Mouse (Mus musculus): ENCODE measurements at regions not wholly inside any gene's neighbourhood (a gene's known extent, or its start where the extent isn't known, plus 50 kb on each side); places are given as distances from the start of the nearest gene placed in this dataset.

DNA sequence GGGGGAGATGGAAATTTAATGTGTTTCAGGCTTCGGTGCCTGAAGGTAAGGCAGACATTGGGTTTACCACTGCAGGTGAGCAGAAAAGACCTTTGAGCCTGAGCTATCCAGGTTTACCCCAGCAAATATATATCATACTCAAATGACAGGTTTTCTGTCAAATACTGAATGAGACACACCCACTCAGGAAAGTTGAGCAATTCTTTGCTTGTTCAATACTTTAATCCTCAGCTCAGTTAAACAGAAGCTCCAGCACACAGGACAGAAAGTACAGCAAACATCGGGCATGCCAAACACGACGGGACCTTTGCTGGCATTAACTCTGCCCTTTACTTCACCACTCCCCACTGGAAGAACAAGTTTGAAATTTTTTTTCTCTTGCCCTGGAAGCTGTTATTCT lies 307.9 kb downstream of the Btg1 start:
- Histone ChIP-seq H3K4me2 (ENCODE audit: low read depth, low read length) (no peak overlapping the region), H3K4me1 (ENCODE audit: control insufficient read depth, insufficient read depth, low read length) (no peaks in the 10 kb centered on the region), H3K27ac (replicated peaks; ENCODE audit: low read depth, low read length) (no peak overlapping the region), H3K9ac (replicated peaks; ENCODE audit: low read length) (no peak overlapping the region), H3K9me3 (replicated peaks; ENCODE audit: control insufficient read depth, low read length) (no peaks in the 10 kb centered on the region), H3K36me3 (replicated peaks; ENCODE audit: control insufficient read depth, insufficient read depth, low read depth, low read length) (no peaks in the 10 kb centered on the region), H3K4me3 (ENCODE audit: low read depth, low read length) (no peak overlapping the region), H3K27me3 (ENCODE audit: control insufficient read depth, insufficient read depth, low read length) (no peaks in the 10 kb centered on the region)
- DNase-seq (ENCODE audit: low spot score) (peak; percentile 2), ATAC-seq (replicated peaks; ENCODE audit: insufficient number of reproducible peaks, low FRiP score, low TSS enrichment, low read depth) (no peak)
- 82% methylated on average over 4 of the region's 4 CpGs for WGBS

DNA sequence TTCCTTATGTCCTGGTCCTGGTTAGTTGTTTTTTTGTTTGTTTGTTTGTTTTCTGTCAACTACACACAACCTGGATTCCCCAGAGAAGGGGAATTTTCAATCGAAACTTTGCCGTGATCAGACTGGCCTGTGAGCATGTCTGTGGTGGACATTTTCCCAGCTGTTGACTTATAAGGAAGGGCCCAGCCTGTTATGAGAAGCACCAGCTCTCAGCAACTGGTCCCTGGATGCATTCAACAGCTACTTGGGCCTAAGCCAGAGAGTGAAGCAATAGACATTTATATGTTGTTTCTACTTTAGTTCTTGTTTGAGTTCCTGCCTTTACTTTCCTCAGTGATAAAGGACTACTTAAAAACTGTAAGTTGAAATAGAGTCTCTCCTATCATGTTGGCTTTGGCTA lies 309.0 kb downstream of the Btg1 start:
- Histone ChIP-seq H3K4me2 (ENCODE audit: low read depth, low read length) (no peak overlapping the region), H3K27ac (replicated peaks; ENCODE audit: low read depth, low read length) (no peak overlapping the region), H3K4me1 (ENCODE audit: control insufficient read depth, insufficient read depth, low read length) (no peaks in the 10 kb centered on the region), H3K4me3 (ENCODE audit: low read depth, low read length) (no peak overlapping the region), H3K9me3 (replicated peaks; ENCODE audit: control insufficient read depth, low read length) (no peaks in the 10 kb centered on the region), H3K27me3 (ENCODE audit: control insufficient read depth, insufficient read depth, low read length) (no peaks in the 10 kb centered on the region), H3K36me3 (replicated peaks; ENCODE audit: control insufficient read depth, insufficient read depth, low read depth, low read length) (no peaks in the 10 kb centered on the region), H3K9ac (replicated peaks; ENCODE audit: low read length) (no peak overlapping the region)
- ATAC-seq (replicated peaks; ENCODE audit: insufficient number of reproducible peaks, low FRiP score, low TSS enrichment, low read depth) = no peak
- WGBS = 95% methylated on average over 2 of the region's 2 CpGs
- no peak for DNase-seq (ENCODE audit: low spot score)

DNA sequence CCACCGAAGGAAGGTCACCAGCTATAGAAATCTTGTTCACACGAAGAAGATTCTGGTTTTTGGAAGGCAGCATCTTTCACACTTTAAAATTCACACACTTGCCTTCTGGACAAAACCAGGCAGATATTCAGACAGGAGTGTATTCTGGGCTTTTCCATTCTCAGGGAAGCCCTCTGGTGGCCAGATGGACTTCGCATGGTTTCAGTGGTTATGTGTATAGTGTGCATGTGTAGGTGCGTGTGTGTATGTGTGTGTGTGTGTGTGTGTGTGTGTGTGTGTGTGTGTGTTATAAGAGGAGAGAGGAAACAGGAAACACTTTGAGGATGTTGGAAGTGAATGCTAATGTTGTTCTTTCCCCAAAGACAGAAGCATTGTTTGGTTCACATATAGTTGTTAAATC lies 317.9 kb downstream of the Btg1 start:
- H3K4me2 ChIP-seq (ENCODE audit: low read depth, low read length) = no peak overlapping the region
- ATAC-seq (replicated peaks; ENCODE audit: insufficient number of reproducible peaks, low FRiP score, low TSS enrichment, low read depth) (no peak), DNase-seq (ENCODE audit: low spot score) (peak; percentile 64)
- H3K9ac ChIP-seq (replicated peaks; ENCODE audit: low read length) = no peak overlapping the region
- no peaks in the 10 kb centered on the region for H3K9me3 ChIP-seq (replicated peaks; ENCODE audit: control insufficient read depth, low read length)
- H3K4me1 ChIP-seq (ENCODE audit: control insufficient read depth, insufficient read depth, low read length) = no peaks in the 10 kb centered on the region
- H3K27me3 ChIP-seq (ENCODE audit: control insufficient read depth, insufficient read depth, low read length) = no peaks in the 10 kb centered on the region
- no peaks in the 10 kb centered on the region for H3K36me3 ChIP-seq (replicated peaks; ENCODE audit: control insufficient read depth, insufficient read depth, low read depth, low read length)
- H3K4me3 ChIP-seq (ENCODE audit: low read depth, low read length) = no peak overlapping the region
- 79% methylated on average over 4 of the region's 4 CpGs for WGBS
- no peak overlapping the region for H3K27ac ChIP-seq (replicated peaks; ENCODE audit: low read depth, low read length)

DNA sequence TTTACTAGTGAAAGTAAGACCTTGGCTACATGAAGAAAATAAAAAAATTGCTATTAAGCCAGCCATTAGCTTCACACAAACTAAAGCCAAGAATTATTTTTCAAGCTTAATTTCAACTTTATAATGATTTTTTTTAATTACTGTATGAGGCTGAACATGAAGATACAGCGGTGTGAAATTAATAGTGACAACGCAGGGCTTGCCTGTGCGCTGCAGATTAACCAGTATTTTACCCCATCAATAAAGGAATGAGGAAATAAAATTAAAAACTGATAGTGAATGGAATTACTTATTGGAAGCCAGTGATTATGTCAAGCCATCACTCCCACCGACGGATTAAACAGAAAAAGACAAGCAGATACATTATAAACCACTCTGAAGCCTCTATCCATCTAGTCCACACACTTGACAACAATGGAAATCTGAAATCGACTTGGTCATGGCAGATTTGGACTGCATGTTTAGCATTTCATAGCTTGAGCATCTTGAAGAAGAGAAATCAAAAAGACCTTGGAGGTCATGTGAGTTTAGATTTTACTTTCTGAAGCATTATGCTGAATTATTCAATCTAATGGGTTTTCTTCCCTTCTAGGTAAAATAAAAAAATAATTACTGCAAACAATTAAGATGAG lies 324.2 kb downstream of the Btg1 start:
- Histone ChIP-seq H3K36me3 (replicated peaks; ENCODE audit: control insufficient read depth, insufficient read depth, low read depth, low read length) (no peaks in the 10 kb centered on the region), H3K4me1 (ENCODE audit: control insufficient read depth, insufficient read depth, low read length) (no peaks in the 10 kb centered on the region), H3K4me3 (ENCODE audit: low read depth, low read length) (no peak overlapping the region), H3K27ac (replicated peaks; ENCODE audit: low read depth, low read length) (no peak overlapping the region), H3K27me3 (ENCODE audit: control insufficient read depth, insufficient read depth, low read length) (no peaks in the 10 kb centered on the region), H3K9me3 (replicated peaks; ENCODE audit: control insufficient read depth, low read length) (no peaks in the 10 kb centered on the region), H3K9ac (replicated peaks; ENCODE audit: low read length) (no peak overlapping the region), H3K4me2 (ENCODE audit: low read depth, low read length) (no peak overlapping the region)
- ATAC-seq (replicated peaks; ENCODE audit: insufficient number of reproducible peaks, low FRiP score, low TSS enrichment, low read depth) = no peak
- DNase-seq (ENCODE audit: low spot score) = no peak
- 87% methylated on average over 6 of the region's 6 CpGs for WGBS

DNA sequence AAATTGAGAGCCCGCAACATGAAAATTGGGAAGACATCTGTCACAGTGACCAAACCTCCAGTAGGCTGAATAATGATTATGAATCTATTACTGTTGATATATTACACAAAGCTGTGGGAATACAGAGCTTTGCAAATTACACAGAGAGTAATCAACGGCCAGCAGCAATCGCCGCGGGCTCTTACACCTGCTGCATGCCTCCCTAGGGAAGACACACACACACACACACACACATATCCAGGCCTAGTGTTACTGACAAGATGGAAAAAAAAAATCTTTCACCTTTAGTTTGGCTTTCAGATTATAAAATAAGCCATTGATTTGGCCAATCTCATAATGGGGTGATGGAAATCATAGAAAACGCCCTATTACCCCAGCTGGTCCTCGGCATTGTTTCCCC lies 327.4 kb downstream of the Btg1 start:
- DNase-seq (ENCODE audit: low spot score) (no peak), ATAC-seq (replicated peaks; ENCODE audit: insufficient number of reproducible peaks, low FRiP score, low TSS enrichment, low read depth) (no peak)
- Histone ChIP-seq H3K4me1 (ENCODE audit: control insufficient read depth, insufficient read depth, low read length) (no peaks in the 10 kb centered on the region), H3K27ac (replicated peaks; ENCODE audit: low read depth, low read length) (no peak overlapping the region), H3K9ac (replicated peaks; ENCODE audit: low read length) (no peak overlapping the region), H3K4me3 (ENCODE audit: low read depth, low read length) (no peak overlapping the region), H3K27me3 (ENCODE audit: control insufficient read depth, insufficient read depth, low read length) (no peaks in the 10 kb centered on the region), H3K36me3 (replicated peaks; ENCODE audit: control insufficient read depth, insufficient read depth, low read depth, low read length) (no peaks in the 10 kb centered on the region), H3K4me2 (ENCODE audit: low read depth, low read length) (no peak overlapping the region), H3K9me3 (replicated peaks; ENCODE audit: control insufficient read depth, low read length) (no peaks in the 10 kb centered on the region)
- 93% methylated on average over 7 of the region's 7 CpGs for WGBS

DNA sequence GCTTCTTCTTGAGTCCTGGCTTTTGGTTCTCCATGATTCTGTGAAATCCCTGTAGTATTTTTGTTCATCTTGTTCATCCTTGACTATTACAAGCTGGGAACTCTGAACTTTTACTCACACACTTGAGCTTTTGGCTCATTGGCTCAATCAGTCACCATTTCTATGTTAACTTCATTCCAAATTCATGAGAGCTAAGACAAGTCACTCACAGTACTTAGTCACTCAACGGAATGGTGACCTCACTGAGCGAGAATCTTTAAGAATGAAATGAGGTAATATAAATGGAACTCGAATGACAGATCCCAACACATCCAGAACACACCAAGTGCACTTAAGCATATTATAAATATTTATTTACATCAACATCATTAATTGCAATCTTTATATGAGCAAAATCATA lies 331.2 kb downstream of the Btg1 start:
- no peaks in the 10 kb centered on the region for H3K27me3 ChIP-seq (ENCODE audit: control insufficient read depth, insufficient read depth, low read length)
- no peak for ATAC-seq (replicated peaks; ENCODE audit: insufficient number of reproducible peaks, low FRiP score, low TSS enrichment, low read depth)
- H3K36me3 ChIP-seq (replicated peaks; ENCODE audit: control insufficient read depth, insufficient read depth, low read depth, low read length) = no peaks in the 10 kb centered on the region
- H3K27ac ChIP-seq (replicated peaks; ENCODE audit: low read depth, low read length) = no peak overlapping the region
- 91% methylated on average over 3 of the region's 3 CpGs for WGBS
- no peak overlapping the region for H3K4me3 ChIP-seq (ENCODE audit: low read depth, low read length)
- H3K4me2 ChIP-seq (ENCODE audit: low read depth, low read length) = no peak overlapping the region
- no peak for DNase-seq (ENCODE audit: low spot score)
- H3K9ac ChIP-seq (replicated peaks; ENCODE audit: low read length) = no peak overlapping the region
- H3K9me3 ChIP-seq (replicated peaks; ENCODE audit: control insufficient read depth, low read length) = no peaks in the 10 kb centered on the region
- no peaks in the 10 kb centered on the region for H3K4me1 ChIP-seq (ENCODE audit: control insufficient read depth, insufficient read depth, low read length)

DNA sequence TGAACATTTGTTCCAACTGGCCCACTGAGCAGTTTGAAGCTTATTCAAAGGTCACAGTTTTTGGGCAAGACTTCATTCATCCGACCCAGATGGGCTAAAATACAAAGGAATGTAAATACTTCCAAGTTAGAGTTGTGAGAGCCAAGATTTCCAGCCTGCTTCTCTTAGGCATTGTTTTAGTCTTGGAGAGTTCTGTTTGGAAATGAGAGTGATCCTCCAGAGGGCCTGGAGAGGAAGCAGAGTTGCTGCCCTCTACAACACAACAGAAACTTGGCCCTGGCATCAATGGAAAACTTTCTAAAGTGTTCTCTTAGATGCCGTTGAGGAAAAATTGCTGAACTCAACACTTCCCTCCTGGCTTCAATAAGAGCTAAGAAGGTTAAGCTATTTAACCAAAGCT lies 332.1 kb downstream of the Btg1 start:
- no peak overlapping the region for H3K4me2 ChIP-seq (ENCODE audit: low read depth, low read length)
- no peaks in the 10 kb centered on the region for H3K4me1 ChIP-seq (ENCODE audit: control insufficient read depth, insufficient read depth, low read length)
- ATAC-seq (replicated peaks; ENCODE audit: insufficient number of reproducible peaks, low FRiP score, low TSS enrichment, low read depth) (no peak), DNase-seq (ENCODE audit: low spot score) (no peak)
- 63% methylated on average over 2 of the region's 2 CpGs for WGBS
- H3K27me3 ChIP-seq (ENCODE audit: control insufficient read depth, insufficient read depth, low read length) = no peaks in the 10 kb centered on the region
- no peaks in the 10 kb centered on the region for H3K9me3 ChIP-seq (replicated peaks; ENCODE audit: control insufficient read depth, low read length)
- no peak overlapping the region for H3K4me3 ChIP-seq (ENCODE audit: low read depth, low read length)
- H3K9ac ChIP-seq (replicated peaks; ENCODE audit: low read length) = no peak overlapping the region
- no peaks in the 10 kb centered on the region for H3K36me3 ChIP-seq (replicated peaks; ENCODE audit: control insufficient read depth, insufficient read depth, low read depth, low read length)
- H3K27ac ChIP-seq (replicated peaks; ENCODE audit: low read depth, low read length) = no peak overlapping the region

DNA sequence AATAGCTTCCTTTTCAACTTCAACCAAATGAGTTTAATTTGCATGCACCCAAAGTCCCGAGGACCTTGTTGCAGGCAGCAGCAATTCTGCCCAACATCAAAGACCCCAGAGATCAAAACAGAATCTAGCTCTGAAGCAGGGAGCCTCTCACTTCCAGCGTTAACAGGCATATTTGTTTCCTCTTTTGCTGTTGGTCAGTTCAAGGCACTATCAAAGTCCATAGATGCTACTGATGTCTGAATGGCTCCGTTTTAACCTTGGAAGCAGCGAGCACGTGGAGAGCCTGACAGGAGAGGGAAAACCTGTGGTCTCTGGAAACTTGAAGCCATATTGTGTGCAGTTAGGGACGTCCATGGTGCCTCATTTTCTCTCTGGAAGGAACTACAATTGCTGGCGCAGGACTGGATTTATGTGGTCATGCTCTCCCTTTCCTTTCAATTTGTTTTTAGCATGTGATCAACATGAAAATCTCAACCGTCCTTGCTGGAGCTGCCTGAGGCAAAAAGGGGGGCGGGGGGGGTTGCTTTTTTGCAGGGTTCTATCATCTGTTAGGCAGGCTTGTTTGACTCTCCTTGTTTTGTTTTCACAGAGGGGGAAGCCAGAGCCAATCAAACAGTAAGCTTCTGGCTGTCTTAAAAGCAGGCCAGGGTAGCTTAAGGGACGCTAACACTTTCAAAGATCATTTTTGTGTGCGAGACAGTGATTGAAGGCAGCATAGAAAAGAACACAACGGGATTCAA lies 338.4 kb downstream of the Btg1 start:
- 25% methylated on average over 12 of the region's 12 CpGs for WGBS
- no peaks in the 10 kb centered on the region for H3K27me3 ChIP-seq (ENCODE audit: control insufficient read depth, insufficient read depth, low read length)
- DNase-seq (ENCODE audit: low spot score) (peak; percentile 40), ATAC-seq (replicated peaks; ENCODE audit: insufficient number of reproducible peaks, low FRiP score, low TSS enrichment, low read depth) (peak; percentile 91)
- H3K27ac ChIP-seq (replicated peaks; ENCODE audit: low read depth, low read length) = no peak overlapping the region; the same call in 1 of the 2 replicates
- no peak overlapping the region for H3K9ac ChIP-seq (replicated peaks; ENCODE audit: low read length)
- no peaks in the 10 kb centered on the region for H3K9me3 ChIP-seq (replicated peaks; ENCODE audit: control insufficient read depth, low read length)
- H3K36me3 ChIP-seq (replicated peaks; ENCODE audit: control insufficient read depth, insufficient read depth, low read depth, low read length) = no peaks in the 10 kb centered on the region
- no peak overlapping the region for H3K4me3 ChIP-seq (ENCODE audit: low read depth, low read length)
- H3K4me1 ChIP-seq (ENCODE audit: control insufficient read depth, insufficient read depth, low read length) = no peaks in the 10 kb centered on the region
- no peak overlapping the region for H3K4me2 ChIP-seq (ENCODE audit: low read depth, low read length)
